Mouse (Mus musculus): ENCODE data around the gene Sparc.

DNA sequence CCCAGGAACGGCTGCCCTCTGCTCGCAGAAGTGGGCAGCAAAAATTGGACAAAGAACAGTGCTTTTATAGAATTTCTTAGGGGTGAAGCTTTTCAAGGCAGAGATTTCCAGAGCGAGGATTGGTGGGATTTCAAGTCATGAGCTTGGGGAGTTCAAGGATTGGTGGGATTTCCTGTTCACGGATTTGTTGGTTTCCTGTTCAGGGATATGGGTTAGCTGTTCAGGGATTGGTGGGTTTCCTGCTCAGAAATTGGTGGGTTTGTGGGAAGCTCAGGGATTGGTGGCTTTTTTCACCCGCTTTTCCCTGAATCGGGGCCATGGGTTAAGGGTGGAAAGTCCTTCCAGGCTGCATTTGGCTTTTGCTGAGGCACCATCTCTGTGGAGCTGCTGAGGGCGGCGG is 35.4 kb downstream of the Sparc start:
- TF ChIP-seq POLR2A (IDR thresholded peaks at IDR 0.05; ENCODE audit: low read depth, low read length) (no peak), CTCF (conservative IDR thresholded peaks at IDR 0.05; ENCODE audit: insufficient read depth, insufficient read length, low read depth, low read length) (no peak)

Data from kidney, adult 2 months (tissue).